ENCODE assay signal across 8 mouse cellular contexts in the genomic region with DNA sequence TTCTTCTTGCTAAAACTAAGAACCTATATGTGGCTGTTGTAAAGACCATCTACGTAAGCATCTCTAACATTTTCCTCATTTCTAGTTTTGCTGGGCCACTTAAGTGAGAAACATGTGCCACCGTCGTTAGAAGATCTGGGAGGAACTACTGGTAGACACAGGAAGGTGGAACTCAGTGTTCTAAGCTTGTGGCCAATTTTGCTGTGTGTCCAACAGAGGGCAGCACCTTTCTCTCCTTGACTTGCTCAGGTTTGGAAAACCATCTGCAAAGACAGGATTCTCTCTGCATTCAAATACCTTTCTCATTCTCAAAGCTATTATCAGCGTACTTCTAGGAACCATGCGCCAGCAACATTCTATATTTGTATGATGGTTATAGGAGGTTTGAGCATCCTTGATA.
DNase-seq lines count a peak whose midpoint lies in the region; ATAC-seq and TF ChIP-seq lines count a peak whose summit lies in the region.

No protein-coding gene starts in this region.

- no peak overlapping the region for H3K4me2 ChIP-seq in heart, embryonic 11.5 days
- no peak overlapping the region for H3K4me2 ChIP-seq in forebrain, embryonic 12.5 days

- 41% methylated on average over 5 of the region's 5 CpGs for WGBS in heart, adult 2 months
- WGBS in heart, embryonic 11.5 days (ENCODE audit: insufficient replicate concordance), result 39% methylated on average over 5 of the region's 5 CpGs
- 32% methylated on average over 5 of the region's 5 CpGs for WGBS in forebrain, embryonic 12.5 days

- no peaks in the 10 kb centered on the region for H3K79me2 ChIP-seq in heart, adult 2 months (replicated peaks; ENCODE audit: control insufficient read depth, insufficient read depth, low read length)
- no peaks in the 10 kb centered on the region for H3K79me2 ChIP-seq in C2C12 (ENCODE audit: control insufficient read depth, insufficient read depth)

- no peaks in the 10 kb centered on the region for H3K36me3 ChIP-seq in heart, adult 2 months (ENCODE audit: control insufficient read depth, insufficient read depth, low read length)
- H3K36me3 ChIP-seq in heart, embryonic 11.5 days (ENCODE audit: control insufficient read depth, insufficient read depth, low read length), result no peaks in the 10 kb centered on the region
- H3K36me3 ChIP-seq in C2C12 (ENCODE audit: control insufficient read depth, insufficient read depth), result no peaks in the 10 kb centered on the region
- H3K36me3 ChIP-seq in forebrain, embryonic 12.5 days (replicated peaks), result no peaks in the 10 kb centered on the region

- H3K9ac ChIP-seq in heart, adult 2 months (ENCODE audit: low read depth, low read length), result no peak overlapping the region
- H3K9ac ChIP-seq in heart, embryonic 11.5 days (ENCODE audit: low read depth, low read length), result no peak overlapping the region
- H3K9ac ChIP-seq in forebrain, embryonic 12.5 days, result no peak overlapping the region

- H3K27ac ChIP-seq in heart, adult 2 months, result no peak overlapping the region
- H3K27ac ChIP-seq in heart, embryonic 11.5 days (ENCODE audit: low read depth, low read length), result no peak overlapping the region
- H3K27ac ChIP-seq in forebrain, embryonic 12.5 days, result no peak overlapping the region

- no peaks in the 10 kb centered on the region for H3K9me3 ChIP-seq in heart, embryonic 11.5 days (replicated peaks; ENCODE audit: control insufficient read depth, low read length)
- H3K9me3 ChIP-seq in forebrain, embryonic 12.5 days, result no peaks in the 10 kb centered on the region

- H3ac ChIP-seq in C2C12 (ENCODE audit: control insufficient read depth, insufficient read length, low read depth), result no peak overlapping the region

- H3K27me3 ChIP-seq in heart, adult 2 months (ENCODE audit: control insufficient read depth, insufficient read depth, low read length), result no peaks in the 10 kb centered on the region
- no peaks in the 10 kb centered on the region for H3K27me3 ChIP-seq in heart, embryonic 11.5 days (ENCODE audit: control insufficient read depth, insufficient read depth, low read length)
- H3K27me3 ChIP-seq in C2C12 (ENCODE audit: control insufficient read depth, insufficient read depth, insufficient read length), result no peaks in the 10 kb centered on the region
- H3K27me3 ChIP-seq in forebrain, embryonic 12.5 days, result peaks cover 17% of the 10 kb centered on the region; the same call in 1 of the 2 replicates

- intact Hi-C loops in heart, adult 2 months (cut with DNase I), result no loop called here

- TF ChIP-seq POLR2A in heart, adult 2 months (IDR thresholded peaks at IDR 0.05; ENCODE audit: insufficient read depth, low read depth, low read length), result no peak

- ATAC-seq in heart, embryonic 11.5 days (replicated peaks; ENCODE audit: insufficient number of reproducible peaks, low FRiP score, low TSS enrichment), result no peak
- ATAC-seq in forebrain, embryonic 12.5 days (ENCODE audit: low FRiP score), result peak; percentile 39; the same call in 1 of the 2 replicates
- peak; percentile 79 for ATAC-seq in megakaryocyte-erythroid progenitor cell, adult 5-6 weeks (replicated peaks; ENCODE audit: low FRiP score, low TSS enrichment, poor library complexity, severe bottlenecking)

- TF ChIP-seq EP300 in heart, adult 2 months (IDR thresholded peaks at IDR 0.05; ENCODE audit: insufficient read depth, low read depth, low read length), result no peak

- no peak for DNase-seq in heart, adult 2 months
- peak; percentile 9 for DNase-seq in c-Kit-positive CD71-negative TER-119-negative erythroid progenitor cells, embryonic 14.5 days (ENCODE audit: low read depth)
- peak; percentile 18 for DNase-seq in layer of hippocampus, adult 9-11 months
- DNase-seq in MN1 (ENCODE audit: low spot score), result no peak

- H3K4me3 ChIP-seq in heart, adult 2 months, result no peak overlapping the region
- H3K4me3 ChIP-seq in heart, embryonic 11.5 days (ENCODE audit: low read depth, low read length), result no peak overlapping the region
- no peak overlapping the region for H3K4me3 ChIP-seq in C2C12 (ENCODE audit: insufficient read depth, poor library complexity, severe bottlenecking)
- no peak overlapping the region for H3K4me3 ChIP-seq in forebrain, embryonic 12.5 days (replicated peaks)

- no peaks in the 10 kb centered on the region for H3K4me1 ChIP-seq in heart, adult 2 months (ENCODE audit: control insufficient read depth, insufficient read depth, low read length)
- no peaks in the 10 kb centered on the region for H3K4me1 ChIP-seq in heart, embryonic 11.5 days (ENCODE audit: control insufficient read depth, insufficient read depth, low read length)
- H3K4me1 ChIP-seq in forebrain, embryonic 12.5 days, result no peaks in the 10 kb centered on the region

- peak; percentile 77 for TF ChIP-seq CTCF in heart, adult 2 months (IDR thresholded peaks at IDR 0.05)
- peak; percentile 39 for TF ChIP-seq CTCF in C2C12 (IDR thresholded peaks at IDR 0.05; ENCODE audit: control insufficient read depth, insufficient read depth, insufficient read length)

- H3K79me3 ChIP-seq in C2C12 (ENCODE audit: low read depth), result no peaks in the 10 kb centered on the region

TF ChIP-seq in C2C12, 6 proteins besides CTCF, POLR2A, EP300 and RAD21:
- TF ChIP-seq USF1 (IDR thresholded peaks at IDR 0.05; ENCODE audit: low read depth), result no peak
- TF ChIP-seq MAX (IDR thresholded peaks at IDR 0.05), result no peak
- TF ChIP-seq CEBPB (IDR thresholded peaks at IDR 0.05; ENCODE audit: low read depth), result no peak
- no peak for TF ChIP-seq FOSL1 (IDR thresholded peaks at IDR 0.05; ENCODE audit: insufficient read depth, low read length, poor library complexity, severe bottlenecking)
- no peak for TF ChIP-seq MYOG (IDR thresholded peaks at IDR 0.05; ENCODE audit: control insufficient read depth, extremely low read depth, insufficient read length)
- TF ChIP-seq MYOD1 (IDR thresholded peaks at IDR 0.05; ENCODE audit: control insufficient read depth, insufficient read length, low read depth), result no peak
TF ChIP-seq in C2C12: peak in this region for 0.

Comparison
In these comparisons a context has a peak if more than half of its experiments do, and no peak if none do; other contexts are left out.
1. DNase-seq: peak in c-Kit-positive CD71-negative TER-119-negative erythroid progenitor cells, embryonic 14.5 days (single experiment) and layer of hippocampus, adult 9-11 months (single experiment); none in heart, adult 2 months (0 of 2) and MN1 (single experiment).